ENCODE assay signal across 14 mouse cellular contexts in the genomic region with DNA sequence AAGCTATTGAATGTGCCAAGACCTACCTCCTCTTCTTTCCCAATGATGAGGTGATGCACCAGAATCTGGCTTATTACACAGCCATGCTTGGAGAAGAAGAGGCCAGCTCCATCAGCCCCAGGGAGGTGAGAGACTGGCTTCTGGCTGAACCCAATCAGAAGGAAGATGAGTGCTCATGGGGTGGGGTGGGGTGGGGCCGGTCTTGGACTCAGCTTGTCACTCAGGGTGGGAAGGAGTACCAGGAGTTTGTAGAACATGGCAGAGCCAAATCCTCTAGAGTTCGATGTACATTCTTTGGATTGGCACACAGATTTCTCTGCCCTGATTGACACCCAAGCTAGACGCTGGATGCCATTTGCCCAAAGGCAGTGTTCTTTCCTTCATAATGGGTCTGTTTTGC. TPM values are rescaled to one million over a fixed set of nuclear protein-coding genes. Genes with fewer than 3 reads are reported as not detected.
DNase-seq lines count a peak whose midpoint lies in the region; ATAC-seq and TF ChIP-seq lines count a peak whose summit lies in the region.
"Had no signal": no experiment of that assay in that cellular context is flagged by ENCODE, and none has a peak within 500 bp of the region (broad histone marks: within the 10 kb centered on the region; RNA-seq: fewer than 3 reads in every experiment).

No protein-coding gene starts in this region.

- no peak for DNase-seq in hindbrain, embryonic 11.5 days (ENCODE audit: low spot score)
- DNase-seq in midbrain, embryonic 14.5 days, result no peak
- no peak for DNase-seq in midbrain, postnatal 0 days (ENCODE audit: low spot score)
- no peak for DNase-seq in adipocyte (ENCODE audit: low spot score)
- no peak for DNase-seq in urinary bladder, postnatal 10 days (ENCODE audit: low spot score)
- DNase-seq: gastrocnemius, postnatal 14 days; kidney, adult 11 months had no signal

- 85% methylated on average over 3 of the region's 3 CpGs for WGBS in hindbrain, embryonic 12.5 days
- WGBS in hindbrain, embryonic 11.5 days, result 79% methylated on average over 3 of the region's 3 CpGs
- 70% methylated on average over 3 of the region's 3 CpGs for WGBS in midbrain, embryonic 14.5 days
- WGBS in midbrain, postnatal 0 days, result 80% methylated on average over 3 of the region's 3 CpGs

- no peak overlapping the region for H3K9ac ChIP-seq in hindbrain, embryonic 12.5 days
- H3K9ac ChIP-seq in hindbrain, embryonic 11.5 days (ENCODE audit: low read depth, low read length), result no peak overlapping the region
- no peak overlapping the region for H3K9ac ChIP-seq in midbrain, embryonic 14.5 days (replicated peaks; ENCODE audit: low read length)
- no peak overlapping the region for H3K9ac ChIP-seq in midbrain, postnatal 0 days (replicated peaks; ENCODE audit: low read length, poor library complexity, severe bottlenecking)
- H3K9ac ChIP-seq: heart, embryonic 12.5 days had no signal

- no peak overlapping the region for H3K4me3 ChIP-seq in hindbrain, embryonic 12.5 days
- H3K4me3 ChIP-seq in hindbrain, embryonic 11.5 days (ENCODE audit: low read depth, low read length), result no peak overlapping the region
- no peak overlapping the region for H3K4me3 ChIP-seq in midbrain, embryonic 14.5 days (replicated peaks; ENCODE audit: low read depth, low read length)
- H3K4me3 ChIP-seq in midbrain, postnatal 0 days (ENCODE audit: low read depth, low read length), result no peak overlapping the region
- H3K4me3 ChIP-seq: heart, embryonic 12.5 days had no signal

- H3K27me3 ChIP-seq in hindbrain, embryonic 12.5 days, result no peaks in the 10 kb centered on the region
- H3K27me3 ChIP-seq in hindbrain, embryonic 11.5 days (ENCODE audit: control insufficient read depth, insufficient read depth, low read length), result no peaks in the 10 kb centered on the region
- H3K27me3 ChIP-seq in midbrain, embryonic 14.5 days (ENCODE audit: control insufficient read depth, insufficient read depth, low read length), result no peaks in the 10 kb centered on the region
- H3K27me3 ChIP-seq in midbrain, postnatal 0 days (ENCODE audit: insufficient read depth, low read length), result no peaks in the 10 kb centered on the region
- H3K27me3 ChIP-seq: heart, embryonic 12.5 days; hindbrain, embryonic 15.5 days had no signal

- H3K4me1 ChIP-seq in hindbrain, embryonic 12.5 days, result peaks cover 10% of the 10 kb centered on the region; the same call in 1 of the 2 replicates
- no peaks in the 10 kb centered on the region for H3K4me1 ChIP-seq in hindbrain, embryonic 11.5 days (replicated peaks; ENCODE audit: control insufficient read depth, insufficient read depth, low read length)
- H3K4me1 ChIP-seq in midbrain, embryonic 14.5 days (ENCODE audit: control insufficient read depth, insufficient read depth, low read length), result peaks cover 11% of the 10 kb centered on the region; the same call in 1 of the 2 replicates
- H3K4me1 ChIP-seq in midbrain, postnatal 0 days (ENCODE audit: insufficient read depth, low read length), result peaks cover 8% of the 10 kb centered on the region; the same call in 1 of the 2 replicates

- peak; percentile 33; the same call in 1 of the 2 replicates for ATAC-seq in hindbrain, embryonic 12.5 days (ENCODE audit: low FRiP score)
- no peak for ATAC-seq in hindbrain, embryonic 11.5 days (ENCODE audit: low FRiP score)
- ATAC-seq in midbrain, embryonic 14.5 days (ENCODE audit: low FRiP score, low TSS enrichment), result no peak
- no peak for ATAC-seq in midbrain, postnatal 0 days (ENCODE audit: low FRiP score)
- peak; percentile 48 for ATAC-seq in erythroid progenitor cell, adult 5-6 weeks (replicated peaks; ENCODE audit: low FRiP score, poor library complexity, severe bottlenecking)

- H3K36me3 ChIP-seq in hindbrain, embryonic 12.5 days, result peaks cover 31% of the 10 kb centered on the region
- H3K36me3 ChIP-seq in hindbrain, embryonic 11.5 days (ENCODE audit: control insufficient read depth, insufficient read depth, low read length), result no peaks in the 10 kb centered on the region
- peaks cover 34% of the 10 kb centered on the region for H3K36me3 ChIP-seq in midbrain, embryonic 14.5 days (ENCODE audit: control insufficient read depth, insufficient read depth, low read length)
- peaks cover 36% of the 10 kb centered on the region for H3K36me3 ChIP-seq in midbrain, postnatal 0 days (ENCODE audit: insufficient read depth, low read length)

- no peak overlapping the region for H3K4me2 ChIP-seq in hindbrain, embryonic 12.5 days (replicated peaks)
- no peak overlapping the region for H3K4me2 ChIP-seq in hindbrain, embryonic 11.5 days (replicated peaks; ENCODE audit: low read depth, low read length)
- H3K4me2 ChIP-seq in midbrain, embryonic 14.5 days (ENCODE audit: low read length), result no peak overlapping the region
- H3K4me2 ChIP-seq in midbrain, postnatal 0 days (ENCODE audit: low read depth, low read length, poor library complexity, severe bottlenecking), result no peak overlapping the region
- H3K4me2 ChIP-seq: heart, embryonic 12.5 days had no signal

- no peaks in the 10 kb centered on the region for H3K9me3 ChIP-seq in hindbrain, embryonic 12.5 days (replicated peaks)
- no peaks in the 10 kb centered on the region for H3K9me3 ChIP-seq in hindbrain, embryonic 11.5 days (ENCODE audit: control insufficient read depth, low read length)
- H3K9me3 ChIP-seq in midbrain, embryonic 14.5 days (ENCODE audit: control insufficient read depth, low read length), result no peaks in the 10 kb centered on the region
- no peaks in the 10 kb centered on the region for H3K9me3 ChIP-seq in midbrain, postnatal 0 days (ENCODE audit: low read length)
- H3K9me3 ChIP-seq: heart, embryonic 12.5 days; hindbrain, embryonic 15.5 days had no signal

- no peak for TF ChIP-seq CTCF in midbrain, postnatal 0 days (IDR thresholded peaks at IDR 0.05)

- no peak overlapping the region for H3K27ac ChIP-seq in hindbrain, embryonic 12.5 days
- no peak overlapping the region for H3K27ac ChIP-seq in hindbrain, embryonic 11.5 days (ENCODE audit: low read depth, low read length)
- H3K27ac ChIP-seq in midbrain, embryonic 14.5 days (replicated peaks; ENCODE audit: low read depth, low read length), result 0 out of 2 replicates have a peak overlapping the region, but pooled peaks have one; percentile 70
- no peak overlapping the region for H3K27ac ChIP-seq in midbrain, postnatal 0 days (ENCODE audit: low read depth, low read length)

RNA-seq across cellular contexts. Expression of a gene that starts 5.9 kb away (rescaled TPM):
- 23.0 and 24.5 TPM in 2 replicates for polyA plus RNA-seq in hindbrain, embryonic 12.5 days (2016; fragmentation: Nextera tagmentation; extraction: Ambion mirVana)
- polyA plus RNA-seq in hindbrain, embryonic 11.5 days (2014; fragmentation: Nextera tagmentation; extraction: Ambion mirVana), result 15.4 and 17.9 TPM in 2 replicates
- 10.1 TPM in 2 replicates for polyA plus RNA-seq in midbrain, embryonic 14.5 days (2014; fragmentation: Nextera tagmentation; extraction: Ambion mirVana)
- total RNA-seq in midbrain, postnatal 0 days (2014; rRNA removed), result 14.9 and 15.0 TPM in 2 replicates
- 9.8 and 10.2 TPM in 2 replicates for polyA plus RNA-seq in midbrain, postnatal 0 days (2015; fragmentation: Nextera tagmentation; extraction: Ambion mirVana)
- 0.42 TPM in 1 of 2 replicates, not detected in the other for total RNA-seq in erythroid progenitor cell, adult 5-6 weeks (2015; ENCODE audit: low replicate concordance)
- 1.8 and 5.6 TPM in 2 replicates for total RNA-seq in erythroid progenitor cell, adult 5-6 weeks (2017; ENCODE audit: low replicate concordance)

RNA-seq across cellular contexts. Expression of a gene that starts 6.1 kb away (rescaled TPM):
- 36.3 and 38.7 TPM in 2 replicates for polyA plus RNA-seq in hindbrain, embryonic 12.5 days (2016; fragmentation: Nextera tagmentation; extraction: Ambion mirVana)
- 31.1 and 37.0 TPM in 2 replicates for polyA plus RNA-seq in hindbrain, embryonic 11.5 days (2014; fragmentation: Nextera tagmentation; extraction: Ambion mirVana)
- 21.1 and 26.0 TPM in 2 replicates for polyA plus RNA-seq in midbrain, embryonic 14.5 days (2014; fragmentation: Nextera tagmentation; extraction: Ambion mirVana)
- total RNA-seq in midbrain, postnatal 0 days (2014; rRNA removed), result 13.6 and 30.0 TPM in 2 replicates
- polyA plus RNA-seq in midbrain, postnatal 0 days (2015; fragmentation: Nextera tagmentation; extraction: Ambion mirVana), result 20.1 and 22.1 TPM in 2 replicates
- total RNA-seq in erythroid progenitor cell, adult 5-6 weeks (2015; ENCODE audit: low replicate concordance), result 1.4 and 2.1 TPM in 2 replicates
- 2.5 and 2.6 TPM in 2 replicates for total RNA-seq in erythroid progenitor cell, adult 5-6 weeks (2017; ENCODE audit: low replicate concordance)

RNA-seq across cellular contexts. Expression of a gene that starts 16.6 kb away (rescaled TPM):
- polyA plus RNA-seq in hindbrain, embryonic 12.5 days (2016; fragmentation: Nextera tagmentation; extraction: Ambion mirVana), result 0.43 and 0.63 TPM in 2 replicates
- polyA plus RNA-seq in hindbrain, embryonic 11.5 days (2014; fragmentation: Nextera tagmentation; extraction: Ambion mirVana), result 0.18 and 0.25 TPM in 2 replicates
- 1.4 and 1.8 TPM in 2 replicates for polyA plus RNA-seq in midbrain, embryonic 14.5 days (2014; fragmentation: Nextera tagmentation; extraction: Ambion mirVana)
- 2.7 and 4.5 TPM in 2 replicates for total RNA-seq in midbrain, postnatal 0 days (2014; rRNA removed)
- polyA plus RNA-seq in midbrain, postnatal 0 days (2015; fragmentation: Nextera tagmentation; extraction: Ambion mirVana), result 0.75 and 0.77 TPM in 2 replicates
- not detected in 2 replicates for total RNA-seq in erythroid progenitor cell, adult 5-6 weeks (2015; ENCODE audit: low replicate concordance)
- total RNA-seq in erythroid progenitor cell, adult 5-6 weeks (2017; ENCODE audit: low replicate concordance), result not detected in 2 replicates
- total RNA-seq: monocyte, adult 5-6 weeks had no signal
- polyA plus RNA-seq: heart, embryonic 12.5 days; large intestine, adult 2 months had no signal

RNA-seq across cellular contexts. Expression of a gene that starts 20.6 kb away (rescaled TPM):
- 0.28 TPM in 1 of 2 replicates, not detected in the other for polyA plus RNA-seq in hindbrain, embryonic 12.5 days (2016; fragmentation: Nextera tagmentation; extraction: Ambion mirVana)
- polyA plus RNA-seq in hindbrain, embryonic 11.5 days (2014; fragmentation: Nextera tagmentation; extraction: Ambion mirVana), result not detected in 2 replicates
- polyA plus RNA-seq in midbrain, embryonic 14.5 days (2014; fragmentation: Nextera tagmentation; extraction: Ambion mirVana), result 0.29 and 0.54 TPM in 2 replicates
- total RNA-seq in midbrain, postnatal 0 days (2014; rRNA removed), result 0.11 TPM in 1 of 2 replicates, not detected in the other
- 0.43 and 0.83 TPM in 2 replicates for polyA plus RNA-seq in midbrain, postnatal 0 days (2015; fragmentation: Nextera tagmentation; extraction: Ambion mirVana)
- 2.5 TPM in 1 of 2 replicates, not detected in the other for total RNA-seq in erythroid progenitor cell, adult 5-6 weeks (2015; ENCODE audit: low replicate concordance)
- not detected in 2 replicates for total RNA-seq in erythroid progenitor cell, adult 5-6 weeks (2017; ENCODE audit: low replicate concordance)
- total RNA-seq: forebrain, postnatal 0 days; gastrocnemius, postnatal 14 days; monocyte, adult 5-6 weeks had no signal
- polyA plus RNA-seq: heart, embryonic 12.5 days had no signal

RNA-seq across cellular contexts. Expression of a gene that starts 43.6 kb away (rescaled TPM):
- polyA plus RNA-seq in hindbrain, embryonic 12.5 days (2016; fragmentation: Nextera tagmentation; extraction: Ambion mirVana), result 193 and 195 TPM in 2 replicates
- 177 and 201 TPM in 2 replicates for polyA plus RNA-seq in hindbrain, embryonic 11.5 days (2014; fragmentation: Nextera tagmentation; extraction: Ambion mirVana)
- polyA plus RNA-seq in midbrain, embryonic 14.5 days (2014; fragmentation: Nextera tagmentation; extraction: Ambion mirVana), result 253 and 300 TPM in 2 replicates
- 66.3 and 83.1 TPM in 2 replicates for total RNA-seq in midbrain, postnatal 0 days (2014; rRNA removed)
- polyA plus RNA-seq in midbrain, postnatal 0 days (2015; fragmentation: Nextera tagmentation; extraction: Ambion mirVana), result 196 and 200 TPM in 2 replicates
- total RNA-seq in erythroid progenitor cell, adult 5-6 weeks (2015; ENCODE audit: low replicate concordance), result 110 and 114 TPM in 2 replicates
- 171 and 238 TPM in 2 replicates for total RNA-seq in erythroid progenitor cell, adult 5-6 weeks (2017; ENCODE audit: low replicate concordance)

Comparison
In these comparisons a context has a peak if more than half of its experiments do, and no peak if none do; other contexts are left out.
1. ATAC-seq: peak in hindbrain, embryonic 12.5 days (single experiment) and erythroid progenitor cell, adult 5-6 weeks (single experiment); none in hindbrain, embryonic 11.5 days (single experiment), midbrain, embryonic 14.5 days (single experiment) and midbrain, postnatal 0 days (single experiment).